Mouse (Mus musculus) lung, postnatal 4 days (tissue): ENCODE measurements around the gene Mfsd10.
A peak's percentile ranks its signal among the peaks of the same experiment; 100 is the strongest.

Source experiments
- DNase-seq, 2 experiments: peaks; one replicate each; pipeline ENCODE4 v3.0.0; 2021

Gene Mfsd10

DNA sequence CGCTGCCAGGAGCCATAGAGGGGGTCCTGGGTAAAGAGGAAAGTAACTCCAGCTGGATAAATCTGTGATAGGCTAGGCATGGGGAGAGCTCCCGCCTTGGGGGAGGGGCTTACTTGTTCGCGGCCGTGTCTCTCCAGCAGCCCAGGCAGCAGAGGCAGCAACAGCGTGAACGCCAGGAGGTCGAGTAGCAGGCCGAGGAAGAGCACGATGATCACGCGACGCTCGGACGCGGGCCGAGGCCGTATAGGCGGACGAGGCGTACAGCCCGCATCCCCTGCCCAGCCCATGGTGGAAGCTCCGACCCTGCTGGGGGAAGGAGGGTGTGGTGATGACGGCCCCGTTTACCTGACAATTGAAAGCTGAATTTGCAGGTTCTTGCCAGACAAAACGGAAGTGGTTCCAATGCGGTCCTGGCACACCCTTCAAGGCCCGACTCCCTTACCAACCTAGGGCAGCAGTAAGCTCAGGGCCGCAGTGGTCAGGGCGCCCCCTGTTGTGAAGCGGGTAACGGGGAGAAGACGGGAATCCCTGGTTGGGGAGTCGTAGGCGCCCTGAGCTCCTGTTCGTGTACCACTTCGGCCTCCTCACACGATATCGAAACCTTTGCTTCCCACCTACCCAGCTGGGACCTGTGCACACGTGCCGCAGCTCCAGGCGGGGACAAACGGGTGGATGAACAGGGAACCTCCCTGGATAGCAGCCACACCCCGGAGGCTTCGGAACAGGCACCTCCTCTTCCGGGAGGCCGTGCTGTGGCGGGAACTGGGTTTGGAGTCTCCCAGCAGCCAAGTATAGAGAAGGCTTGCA, at the start of gene Mfsd10:
Gene Mfsd10 (minus strand): TSS at position 732 of the 807 bp plus-strand sequence.
- DNase-seq = peak; percentile 83 to 86

DNA sequence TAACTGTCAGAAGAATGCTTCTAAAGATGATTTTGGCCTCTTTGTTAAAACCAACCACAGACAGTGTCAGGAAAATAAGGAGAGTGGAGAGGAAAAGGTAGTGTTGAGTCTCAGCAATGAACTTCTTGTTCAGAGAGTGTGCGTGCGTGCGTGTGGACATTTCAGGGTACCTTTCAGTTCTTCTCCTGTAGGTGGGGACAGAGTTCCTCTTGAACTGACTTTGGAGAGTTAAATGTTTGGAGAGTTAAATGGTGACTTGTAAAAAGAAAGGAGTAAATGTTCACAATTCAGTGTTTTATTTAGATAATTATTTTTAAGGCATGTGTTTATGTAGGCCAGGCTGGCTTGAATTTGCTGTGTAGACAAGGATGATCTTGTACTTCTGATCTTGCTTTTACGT, 33.3 kb upstream of the Mfsd10 start:
- DNase-seq = no peak

DNA sequence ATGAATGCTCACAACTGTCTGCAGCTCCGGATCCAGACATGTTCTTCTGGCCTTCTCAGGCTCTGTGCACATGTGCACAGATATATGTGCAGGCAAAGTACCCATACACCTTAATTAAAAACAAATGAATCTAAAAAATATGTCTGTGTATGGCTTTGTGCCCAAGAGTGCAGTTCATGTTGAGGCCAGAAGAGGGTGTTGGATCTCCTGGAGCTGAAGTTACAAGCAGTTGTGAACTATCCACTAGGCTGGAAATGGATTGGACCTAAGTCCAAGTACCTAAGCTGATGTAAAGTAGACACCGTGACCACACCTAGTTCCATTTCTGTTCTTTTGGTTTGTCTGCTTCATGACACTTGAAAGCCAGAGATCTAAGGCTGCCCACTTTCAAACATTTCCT, 32.5 kb upstream of the Mfsd10 start:
- DNase-seq = no peak

DNA sequence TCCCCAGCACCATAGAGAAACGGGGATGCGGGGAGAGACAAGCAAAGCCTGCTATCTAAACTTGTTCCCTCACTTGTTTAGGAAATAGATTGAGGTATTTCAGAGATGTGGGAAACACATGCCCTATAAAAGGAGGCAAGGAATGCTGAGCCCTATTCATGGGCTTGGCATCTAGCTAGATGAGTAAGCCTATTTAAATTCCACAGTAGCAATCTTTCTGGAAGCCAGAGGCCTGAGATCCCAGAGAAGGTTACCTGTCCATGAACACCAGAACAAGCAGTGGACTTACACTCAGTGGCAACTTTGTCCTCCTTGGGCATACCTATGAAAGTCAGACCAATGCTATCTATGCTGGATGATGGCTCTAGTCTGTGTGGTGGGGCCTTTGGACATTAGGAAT, 26.2 kb upstream of the Mfsd10 start:
- no peak for DNase-seq

DNA sequence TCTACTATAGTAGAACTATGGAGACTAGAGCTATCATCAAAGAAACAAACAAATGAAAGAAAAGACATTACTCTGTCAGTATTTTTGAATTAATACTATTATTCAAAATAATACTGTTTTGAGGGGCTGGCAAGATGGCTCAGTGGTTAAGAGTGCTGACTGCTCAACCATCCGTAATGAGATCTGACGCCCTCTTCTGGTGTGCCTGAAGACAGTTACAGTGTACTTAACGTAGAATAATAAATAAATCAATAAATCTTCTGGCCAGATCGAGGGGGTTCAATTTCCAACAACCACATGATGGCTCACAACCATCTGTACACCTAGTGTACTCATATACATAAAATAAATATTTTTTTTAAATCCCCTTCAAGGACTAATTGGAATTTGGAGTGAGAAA, 24.9 kb upstream of the Mfsd10 start:
- no peak for DNase-seq

DNA sequence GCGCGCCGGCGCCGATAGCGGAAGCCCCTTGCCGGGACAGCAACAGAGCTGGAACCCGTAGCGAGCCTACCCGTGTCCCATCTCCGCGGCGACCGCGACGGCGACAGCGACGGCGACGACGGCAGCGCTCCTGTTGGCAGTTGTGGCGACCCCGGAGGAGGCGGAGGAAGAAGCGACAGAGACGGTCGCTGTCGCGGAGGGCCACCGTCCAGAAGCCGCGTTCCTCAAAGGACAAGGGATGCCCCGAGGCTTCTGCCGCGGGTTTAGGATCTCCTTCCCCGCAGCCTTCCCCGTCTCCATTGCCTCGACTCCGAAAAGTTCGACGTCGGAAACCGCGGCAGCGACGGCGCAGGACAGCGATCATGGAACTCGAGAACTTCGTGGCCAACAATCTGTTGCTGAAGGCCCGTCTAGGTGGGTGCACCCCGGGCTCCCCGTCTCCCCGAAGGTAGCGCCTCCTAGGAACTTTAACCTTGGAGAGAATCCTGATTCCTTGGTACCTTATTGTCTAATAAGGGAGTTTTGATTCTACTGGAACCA, 23.6 kb upstream of the Mfsd10 start:
- DNase-seq = no peak

DNA sequence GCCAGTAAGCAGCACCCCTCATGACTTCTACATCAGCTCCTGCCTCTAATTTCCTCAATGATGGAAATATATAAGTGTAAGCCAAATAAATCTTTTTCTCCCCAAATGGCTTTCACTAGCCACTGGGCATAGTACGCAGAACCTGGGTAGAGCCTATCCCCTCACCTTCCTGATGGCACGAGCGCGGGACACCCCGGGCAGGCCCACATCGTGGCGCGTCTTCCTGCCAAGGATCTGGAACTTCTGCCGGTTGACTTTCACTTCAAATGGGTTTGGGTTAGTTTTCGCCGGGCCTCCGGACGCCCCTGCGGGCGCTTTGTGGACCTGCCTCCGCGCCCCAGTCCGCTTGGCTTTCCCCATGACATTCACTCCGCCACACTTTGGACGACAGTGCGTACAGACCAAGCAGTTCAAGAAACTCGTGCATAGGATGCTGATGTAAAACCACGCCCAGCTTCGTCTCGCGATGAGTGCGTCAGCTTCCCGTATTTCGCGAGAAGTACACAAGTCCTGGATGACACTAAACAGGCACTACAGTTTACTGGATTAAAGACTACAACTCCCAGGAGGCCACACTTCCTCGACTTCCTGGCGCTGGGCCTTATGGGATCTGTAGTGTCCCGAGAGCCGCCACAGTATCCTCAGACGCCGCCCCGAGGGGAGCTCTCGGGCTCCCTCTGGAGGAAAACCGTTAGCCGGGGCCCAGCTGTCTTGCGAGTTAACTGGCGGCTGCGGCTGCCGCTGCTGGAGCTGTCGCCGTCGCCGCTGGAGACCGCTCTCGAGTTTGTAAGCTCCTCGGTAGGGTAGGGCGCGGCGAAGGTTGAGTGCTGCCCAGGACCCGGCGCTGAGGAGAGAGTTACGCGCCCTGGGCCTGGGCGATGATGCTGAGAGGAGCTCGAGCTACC, 22.9 kb upstream of the Mfsd10 start, which contains the start of the genes Nop14 and Grk4:
Gene Nop14 (minus strand): TSS at position 463 of the 905 bp plus-strand sequence.
Gene Grk4 (plus strand): TSS at position 694 of the 905 bp plus-strand sequence.
- DNase-seq = peak; percentile 99

DNA sequence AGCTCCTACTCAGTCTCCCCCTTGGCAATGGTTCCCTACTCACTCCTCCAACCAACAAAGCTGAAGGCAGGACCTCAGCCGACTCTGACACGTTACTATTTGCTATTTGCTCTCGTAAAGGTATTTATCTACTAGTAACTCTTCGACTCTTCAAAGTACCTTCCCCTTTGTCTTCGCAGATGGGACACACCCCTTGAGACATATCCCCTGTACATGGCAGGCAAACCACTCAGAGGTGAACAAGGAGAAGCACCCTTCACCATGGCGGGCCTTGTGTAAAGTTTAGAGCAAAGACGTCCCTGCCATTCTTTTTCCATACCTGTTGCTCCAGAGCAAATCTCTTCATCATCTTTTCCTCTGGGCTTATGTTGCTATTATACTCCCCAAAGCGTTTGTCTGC, 20.5 kb upstream of the Mfsd10 start:
- no peak for DNase-seq

DNA sequence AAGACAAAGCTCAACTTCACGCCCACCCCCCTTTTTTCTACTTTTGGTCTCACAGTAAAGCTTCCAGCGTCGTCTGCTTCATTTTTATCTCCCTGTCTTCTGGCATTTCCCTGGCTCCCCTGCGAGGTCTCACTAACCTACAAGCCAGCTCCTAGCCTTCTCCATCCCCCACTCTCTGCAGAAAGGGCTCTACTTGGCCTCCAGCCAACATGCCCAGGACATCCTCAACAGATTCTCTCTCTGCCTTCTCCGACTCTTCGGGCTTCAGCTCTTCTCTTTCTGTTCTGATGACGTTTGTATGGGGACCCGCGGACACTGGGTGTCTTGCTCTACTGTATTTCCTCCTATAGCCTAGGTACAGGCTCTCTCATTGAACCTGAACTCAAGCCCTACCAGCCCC, 17.9 kb upstream of the Mfsd10 start:
- no peak for DNase-seq

DNA sequence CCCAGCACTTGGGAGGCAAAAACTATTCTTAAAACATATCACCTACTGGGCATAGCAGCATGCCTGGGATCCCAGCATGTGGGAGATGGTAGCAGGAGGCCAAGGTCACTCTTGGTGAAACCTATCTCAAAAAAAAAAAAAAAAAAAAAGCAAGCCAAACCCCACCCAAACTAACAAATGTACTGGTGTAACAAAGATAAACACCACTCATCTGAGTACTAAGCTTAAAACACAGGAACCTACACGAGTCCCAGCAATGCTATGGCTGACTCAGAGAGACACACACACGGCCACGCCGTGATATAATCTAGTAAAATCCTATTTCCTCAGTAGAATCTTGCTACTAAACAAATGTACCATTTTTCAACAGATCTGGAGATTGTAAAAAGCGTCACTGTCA, 15.9 kb upstream of the Mfsd10 start:
- DNase-seq = no peak

DNA sequence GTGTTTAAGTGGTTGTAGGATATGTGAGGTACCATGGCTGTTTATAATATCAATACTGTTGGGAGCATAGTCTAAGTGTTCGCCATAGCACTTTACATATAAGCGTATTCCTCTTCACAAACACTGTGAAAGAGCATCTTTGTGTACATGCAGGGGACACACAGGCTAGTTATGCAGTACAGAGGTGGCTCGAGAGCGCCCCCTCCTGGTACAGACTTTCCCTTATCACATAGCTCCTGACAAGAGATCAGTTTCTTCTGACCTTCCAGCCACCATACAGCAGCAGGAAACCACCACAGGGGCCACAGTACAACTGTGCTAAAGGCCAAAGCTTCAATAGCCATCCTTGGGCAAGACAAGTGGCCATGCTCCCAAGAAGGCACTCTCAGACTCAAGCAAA, 10.6 kb upstream of the Mfsd10 start:
- peak; percentile 48 to 70 for DNase-seq

DNA sequence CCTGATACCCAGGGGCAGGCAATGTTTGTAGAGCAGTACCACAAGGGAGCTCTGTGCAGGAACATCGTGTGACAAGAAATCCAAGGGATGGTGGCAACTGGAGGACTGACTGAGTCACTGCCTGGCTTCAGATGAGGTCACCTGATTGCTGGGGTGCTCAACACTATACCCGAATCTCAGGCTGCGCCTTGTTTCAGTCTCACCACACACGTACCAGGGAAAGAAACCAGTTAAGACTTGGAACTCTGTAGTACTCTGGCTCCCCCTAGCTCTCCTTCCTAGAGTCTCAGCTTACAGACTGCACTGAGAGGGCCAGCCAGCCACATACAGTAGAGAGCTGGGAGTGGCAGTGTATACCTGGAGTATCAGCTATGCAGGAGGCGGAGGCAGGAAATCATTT, 5.9 kb upstream of the Mfsd10 start:
- peak in 1 of 2 experiments; percentile 61 for DNase-seq

DNA sequence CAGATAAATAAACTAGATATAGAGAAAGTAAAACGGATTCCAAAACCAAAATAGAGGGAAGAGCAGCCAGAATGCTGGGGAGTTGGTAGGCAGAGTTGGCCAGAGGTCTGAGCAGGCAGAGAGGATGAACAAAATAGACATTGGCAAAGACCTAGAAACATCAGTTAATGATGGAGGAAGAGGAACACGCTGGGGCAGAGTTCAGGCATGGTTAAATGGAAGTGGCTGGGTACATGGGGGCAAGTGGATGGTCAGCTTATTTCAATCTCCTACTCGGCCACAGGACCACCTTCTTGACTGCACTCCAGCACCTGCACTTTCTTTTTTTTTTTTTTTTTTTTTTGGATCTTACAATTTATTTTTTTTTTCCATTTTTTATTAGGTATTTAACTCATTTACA, 5.0 kb upstream of the Mfsd10 start:
- DNase-seq = no peak

DNA sequence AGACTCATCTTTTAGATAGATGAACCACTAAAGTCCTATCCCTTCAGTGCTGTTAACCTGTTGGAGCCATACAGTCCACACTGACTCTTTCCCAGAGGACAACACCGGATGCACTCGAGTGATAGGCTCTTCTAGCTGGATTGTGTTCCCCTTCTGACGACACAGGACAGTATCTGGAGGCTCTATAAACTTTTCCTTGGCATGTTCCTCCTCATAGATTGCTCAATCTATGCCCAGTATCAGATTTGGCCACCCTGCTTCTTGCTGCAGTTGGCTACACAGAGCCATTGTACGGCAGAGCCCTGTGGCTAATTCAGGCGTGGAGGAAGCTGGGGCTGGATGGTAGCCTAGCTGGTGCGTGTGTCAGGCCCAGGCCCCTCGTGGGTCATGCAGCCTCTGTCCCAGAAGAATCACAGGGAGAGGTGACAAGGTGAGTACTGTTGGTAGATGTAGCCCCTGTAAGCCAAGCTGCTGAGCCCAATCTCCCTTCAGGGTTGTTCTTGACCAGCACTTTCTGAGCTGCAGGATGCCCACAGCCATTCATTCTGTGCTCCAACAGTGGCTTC, 662 bp upstream of the Mfsd10 start:
- no peak for DNase-seq

DNA sequence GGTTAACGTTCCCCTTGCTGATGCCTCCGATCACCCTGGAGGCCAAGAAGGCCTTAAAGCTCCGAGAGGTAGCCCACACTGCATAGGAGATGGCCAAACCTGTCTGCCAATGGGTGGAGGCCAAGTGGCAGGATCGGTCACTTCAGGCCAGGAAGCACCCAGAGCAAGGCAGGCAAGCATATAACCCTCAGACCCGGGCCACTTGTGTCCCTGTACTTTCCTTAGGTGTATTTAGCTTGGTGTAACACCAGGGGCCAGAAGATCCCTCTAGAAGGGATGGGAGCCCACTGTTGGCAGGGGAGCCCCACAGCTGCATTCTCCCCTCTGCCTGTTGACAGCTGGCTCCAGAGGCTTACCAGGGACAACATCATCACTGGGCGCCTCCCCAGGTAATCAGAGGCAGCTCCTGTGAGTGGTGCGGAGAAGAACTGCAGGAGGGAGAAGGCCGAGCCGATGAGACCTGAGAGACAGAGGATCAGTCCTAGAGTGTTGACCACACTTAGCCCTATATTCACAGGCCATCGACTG, 1.3 kb downstream of the Mfsd10 start:
- no peak for DNase-seq

DNA sequence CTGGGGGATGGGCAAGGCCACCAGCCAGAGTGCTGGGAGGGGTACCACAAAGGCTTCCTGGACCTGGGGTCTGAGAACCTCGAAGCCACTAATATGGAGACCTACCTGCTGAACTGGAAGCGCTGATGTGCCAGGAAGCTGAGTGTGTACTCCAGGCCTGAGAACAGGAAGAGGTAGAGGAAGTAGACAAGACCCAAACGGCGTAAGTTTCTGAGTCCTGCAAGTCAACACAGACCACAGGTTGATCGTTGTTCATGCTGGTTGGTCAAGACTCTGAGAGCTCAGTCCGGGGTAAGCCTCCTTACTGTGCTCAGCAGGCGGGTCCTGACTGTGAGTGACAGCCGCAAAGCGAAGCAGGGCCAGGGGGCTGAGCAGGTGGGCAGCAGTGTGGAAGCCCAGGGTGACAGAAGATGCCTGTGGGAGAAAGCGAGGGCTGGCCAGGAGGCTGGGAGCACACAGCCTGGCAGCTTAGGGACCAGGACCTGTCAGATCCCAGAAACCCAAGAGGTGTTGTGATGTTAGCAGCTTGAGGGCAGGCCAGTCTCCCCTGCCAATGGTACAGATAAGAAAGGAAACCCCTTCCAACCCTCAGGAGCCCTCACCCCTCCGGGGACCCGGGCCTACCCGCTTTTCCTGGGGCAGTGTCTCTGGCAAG, 2.1 kb downstream of the Mfsd10 start:
- peak in 1 of 2 experiments; percentile 21 for DNase-seq

DNA sequence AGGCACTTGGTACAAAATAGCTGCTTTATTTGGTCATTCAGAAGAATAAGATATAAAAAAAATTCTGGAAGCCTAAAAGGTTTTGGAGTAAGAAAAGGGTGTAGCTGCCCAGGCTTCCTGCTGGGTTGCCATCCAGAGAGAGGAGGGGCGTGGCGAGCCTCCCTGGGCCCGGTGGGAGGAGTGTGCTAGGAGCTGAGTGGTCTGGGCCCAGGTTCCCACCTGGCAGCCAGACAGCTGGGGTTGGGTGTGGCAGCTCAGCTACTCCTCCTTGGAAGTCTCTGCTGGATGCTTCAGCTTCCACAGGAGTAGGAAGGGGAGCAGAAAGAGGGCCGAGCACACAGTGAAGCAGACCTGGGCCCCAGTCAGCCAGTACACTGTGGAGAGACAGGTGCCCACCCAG, 3.4 kb downstream of the Mfsd10 start:
- peak; percentile 49 to 70 for DNase-seq

DNA sequence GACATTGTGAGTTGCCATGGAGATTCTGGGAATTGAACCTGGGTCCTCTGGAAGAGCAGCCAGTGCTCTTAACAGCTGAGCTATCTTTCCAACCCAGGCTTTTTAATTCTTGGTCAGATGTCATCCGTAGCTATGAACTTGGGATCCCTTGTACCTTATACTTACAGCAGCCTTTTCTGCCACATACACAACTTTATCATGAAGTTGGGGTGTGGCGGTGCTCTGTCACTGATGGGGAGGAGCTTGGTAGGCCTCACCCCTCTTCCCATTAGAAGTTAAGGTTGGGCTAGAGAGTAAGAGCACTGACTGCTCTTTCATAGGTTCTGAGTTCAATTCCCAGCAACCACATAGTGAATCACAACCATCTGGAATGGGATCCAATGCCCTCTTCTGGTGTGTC, 4.0 kb downstream of the Mfsd10 start:
- no peak for DNase-seq

DNA sequence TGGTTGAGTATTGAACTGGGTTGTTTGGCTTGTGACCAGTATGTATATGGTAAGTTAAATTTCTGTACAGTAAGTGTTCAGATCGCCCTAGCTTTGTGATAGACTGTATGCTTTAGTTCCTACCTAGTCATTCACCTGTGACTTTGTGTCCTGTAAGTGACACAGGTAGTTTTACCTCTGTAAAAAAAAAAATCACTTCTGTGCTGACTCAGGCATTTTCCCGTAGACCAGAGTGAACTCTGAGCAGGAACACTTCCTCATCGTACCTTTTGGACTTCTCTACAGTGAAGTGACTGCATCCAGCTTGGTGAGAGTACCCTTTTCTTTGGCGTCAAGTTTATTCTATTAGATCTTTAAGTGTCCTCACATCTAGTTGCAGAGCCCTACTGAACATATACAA, 27.0 kb downstream of the Mfsd10 start:
- no peak for DNase-seq

DNA sequence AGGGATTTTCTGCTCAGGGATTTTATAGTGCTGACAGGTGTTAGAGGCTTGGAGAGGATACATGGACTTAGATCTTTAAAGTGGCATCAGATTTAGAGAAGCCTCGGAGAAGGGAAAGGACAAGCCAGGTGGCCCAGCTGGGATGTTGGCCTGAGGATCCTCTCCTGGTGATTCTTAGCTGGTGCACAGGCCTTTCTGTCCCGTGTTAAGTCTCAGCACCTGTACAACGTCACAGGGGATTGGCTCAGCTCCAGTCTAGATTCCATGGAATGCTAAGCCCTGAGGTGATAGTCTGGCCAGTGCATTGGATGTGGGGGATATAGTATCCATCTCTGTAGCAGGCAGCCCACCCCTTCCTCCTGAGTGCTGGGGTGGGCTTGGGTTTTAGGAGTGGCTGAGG, 28.8 kb downstream of the Mfsd10 start:
- DNase-seq = no peak

DNA sequence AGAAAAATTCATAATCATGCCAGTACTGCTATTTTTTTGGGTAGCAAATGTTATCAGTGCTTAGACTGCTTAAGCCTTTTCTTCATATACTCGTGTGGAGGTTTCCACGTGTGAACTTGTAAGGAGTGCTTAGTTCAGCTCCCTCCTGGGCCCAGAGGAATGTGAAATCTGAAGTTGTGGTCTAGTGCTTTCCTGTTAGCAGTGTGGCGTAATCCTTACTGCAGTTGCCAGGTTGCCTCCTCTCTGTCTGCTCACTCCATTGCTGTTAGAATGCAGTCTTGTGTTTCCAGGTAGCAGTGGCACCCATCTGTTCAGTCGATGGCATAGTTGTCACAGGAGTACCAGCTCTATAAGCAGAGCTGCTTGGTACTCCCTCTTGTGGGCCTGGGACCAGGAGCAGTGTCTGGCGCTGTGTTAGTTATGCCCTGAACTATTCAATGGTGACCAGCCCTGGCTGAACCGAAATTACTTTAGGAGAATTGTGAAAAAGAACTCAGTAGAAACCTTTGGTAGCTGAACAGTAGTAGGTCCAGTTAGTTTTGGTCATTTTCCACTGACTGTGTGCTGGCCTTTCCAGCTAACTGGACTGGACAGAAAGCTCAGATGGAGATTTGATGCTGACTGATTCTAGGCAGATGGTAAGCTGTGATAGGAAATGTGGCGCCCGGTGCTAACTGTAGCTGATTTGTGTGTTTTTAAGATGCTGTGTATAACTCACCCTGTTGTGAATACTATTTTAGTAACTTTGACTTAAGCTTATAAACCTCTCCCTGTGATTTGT, 29.7 kb downstream of the Mfsd10 start:
- DNase-seq = no peak

DNA sequence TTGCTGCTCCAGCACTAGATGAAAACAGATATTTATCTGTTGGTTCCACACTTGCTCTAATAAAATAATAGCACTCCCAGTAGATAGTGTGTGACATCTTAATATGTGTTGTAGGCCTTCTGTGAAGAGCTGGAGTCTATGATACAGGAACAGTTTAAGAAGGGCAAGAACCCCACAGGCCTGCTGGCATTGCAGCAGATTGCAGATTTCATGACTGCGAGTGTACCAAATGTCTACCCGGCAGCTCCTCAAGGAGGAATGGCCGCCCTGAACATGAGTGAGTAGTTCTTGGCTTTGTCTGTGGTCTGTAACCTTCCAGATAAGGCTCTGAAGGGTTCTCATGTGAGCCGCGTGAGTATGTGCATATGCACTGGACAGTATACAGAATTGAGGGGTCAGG, 32.4 kb downstream of the Mfsd10 start:
- DNase-seq = no peak
